Mouse (Mus musculus): ENCODE results near the gene Ints13.

The Ints13 gene

DNA sequence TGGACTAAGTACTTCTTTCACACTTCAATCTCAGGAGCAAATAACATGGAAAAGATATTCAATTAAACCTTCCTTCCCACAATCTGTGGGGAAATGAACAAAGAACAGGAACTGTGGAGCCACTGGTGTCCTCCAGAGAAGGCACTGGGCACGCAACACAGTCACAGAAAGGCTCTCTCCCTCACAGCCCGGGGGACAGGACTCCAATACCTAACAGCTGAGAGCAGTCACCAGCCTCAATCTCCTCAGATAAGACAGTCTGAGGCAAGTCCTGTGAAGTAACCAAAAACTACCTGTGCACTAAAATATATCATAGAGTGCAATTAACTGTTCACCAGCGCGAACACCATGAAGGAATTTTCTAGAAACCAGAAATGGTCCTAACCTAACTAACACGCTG lies 76.9 kb downstream of the Ints13 start:
- DNase-seq (ENCODE audit: low read depth, low spot score) = no peak

GRCm38 (mm10) chr6:146500206-146500605 lies 77.4 kb downstream of the Ints13 start:
- no peak for DNase-seq (ENCODE audit: low read depth, low spot score)

Data from brain, embryonic 18.5 days (tissue).